Mouse (Mus musculus): ENCODE results near the gene Trim38. TPM values are rescaled to one million over a fixed set of nuclear protein-coding genes. Genes with fewer than 3 reads are reported as not detected.

Trim38 gene
- polyA plus RNA-seq, 1 experiment, result not detected

GRCm38 (mm10) chr13:23833053-23833452, 63.3 kb downstream of the Trim38 start:
- no peak for TF ChIP-seq GATA1 (IDR thresholded peaks at IDR 0.05; ENCODE audit: low read length)

DNA sequence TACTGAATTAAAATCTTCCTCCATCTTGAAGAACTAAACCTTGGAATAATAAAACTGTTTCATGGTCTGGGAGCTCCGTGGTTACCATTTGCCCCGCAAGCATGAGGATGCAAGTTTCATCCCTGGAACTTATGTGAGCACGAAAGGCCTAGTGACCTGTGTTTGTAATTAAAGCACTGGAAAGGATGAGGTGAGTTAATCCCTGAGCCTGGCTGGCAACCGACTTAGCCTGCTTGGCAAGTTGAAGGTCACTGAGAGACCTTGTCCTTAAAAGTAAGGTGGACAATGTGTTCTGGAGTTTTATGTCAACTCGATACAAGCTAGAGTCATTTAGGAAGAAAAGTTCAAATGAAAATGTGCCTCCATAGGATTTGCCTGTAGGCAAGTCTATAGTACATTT, 65.1 kb downstream of the Trim38 start:
- no peak for TF ChIP-seq GATA1 (IDR thresholded peaks at IDR 0.05; ENCODE audit: low read length)

GRCm38 (mm10) chr13:23836630-23837029, 66.9 kb downstream of the Trim38 start:
- no peak for TF ChIP-seq GATA1 (IDR thresholded peaks at IDR 0.05; ENCODE audit: low read length)

DNA sequence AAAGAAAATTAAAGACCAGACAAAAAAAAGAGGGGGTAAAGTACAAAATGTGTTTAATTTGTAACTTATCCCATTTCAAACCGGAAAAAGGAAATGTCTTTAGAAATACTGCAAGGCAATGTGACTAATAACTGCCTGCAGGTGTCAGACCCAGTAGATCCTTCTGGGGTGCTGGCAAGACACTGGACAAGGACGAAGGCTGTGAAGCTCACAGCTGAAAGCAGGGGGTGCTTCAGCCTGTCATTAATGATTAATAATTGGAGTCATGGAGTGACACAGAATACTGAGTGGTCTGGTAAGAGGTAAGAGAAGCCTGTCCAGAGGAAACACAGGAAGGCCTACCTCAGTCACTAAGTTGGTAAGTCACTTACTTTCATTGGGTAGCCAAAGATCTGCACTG, 69.6 kb downstream of the Trim38 start, which contains the start of gene Slc17a3:
TSS of gene Slc17a3 (plus strand) at position 127 of the 400 bp plus-strand sequence.
- no peak for TF ChIP-seq GATA1 (IDR thresholded peaks at IDR 0.05; ENCODE audit: low read length)

Other genes starting within 250 kb of the Trim38 start
- 18.1 and 20.2 TPM in 2 replicates for gene Hist1h4h, start 238.9 kb upstream of the Trim38 start, polyA plus RNA-seq (2012)
- gene Hist1h2af, start 236.0 kb upstream of the Trim38 start, polyA plus RNA-seq (2012), result 2,691 and 3,312 TPM in 2 replicates
- gene Hist1h3g, start 234.5 kb upstream of the Trim38 start, polyA plus RNA-seq (2012), result 17.3 and 23.2 TPM in 2 replicates
- gene Hist1h2bh, start 226.5 kb upstream of the Trim38 start, polyA plus RNA-seq (2012), result 1.7 and 2.5 TPM in 2 replicates
- gene Hist1h3f, start 225.9 kb upstream of the Trim38 start, polyA plus RNA-seq (2012), result 5.7 and 6.3 TPM in 2 replicates
- 18.7 and 20.6 TPM in 2 replicates for gene Hist1h4f, start 218.3 kb upstream of the Trim38 start, polyA plus RNA-seq (2012)
- gene Hist1h1d, start 216.7 kb upstream of the Trim38 start, polyA plus RNA-seq (2012), result 0.81 and 0.89 TPM in 2 replicates
- gene Hist1h3e, start 207.5 kb upstream of the Trim38 start, polyA plus RNA-seq (2012), result 11.7 and 13.1 TPM in 2 replicates
- 18.2 and 26.0 TPM in 2 replicates for gene Hist1h2ae, start 198.7 kb upstream of the Trim38 start, polyA plus RNA-seq (2012)
- 21.9 and 32.9 TPM in 2 replicates for gene Hist1h2bg, start 198.5 kb upstream of the Trim38 start, polyA plus RNA-seq (2012)
- 8.5 and 12.9 TPM in 2 replicates for gene Hist1h2bf, start 195.7 kb upstream of the Trim38 start, polyA plus RNA-seq (2012)
- 1.8 and 6.5 TPM in 2 replicates for gene Hist1h2ad, start 195.5 kb upstream of the Trim38 start, polyA plus RNA-seq (2012)
- 3.8 and 4.0 TPM in 2 replicates for gene Hist1h3d, start 194.2 kb upstream of the Trim38 start, polyA plus RNA-seq (2012)
- gene Hist1h4d, start 188.3 kb upstream of the Trim38 start, polyA plus RNA-seq (2012), result 22.9 and 29.6 TPM in 2 replicates
- 0.92 and 1.2 TPM in 2 replicates for gene Hist1h2be, start 148.8 kb upstream of the Trim38 start, polyA plus RNA-seq (2012)
- gene Hist1h1e, start 147.4 kb upstream of the Trim38 start, polyA plus RNA-seq (2012), result 5.9 and 7.2 TPM in 2 replicates
- gene Hist1h2ac, start 86.0 kb upstream of the Trim38 start, polyA plus RNA-seq (2012), result 1.0 and 2.0 TPM in 2 replicates
- gene Hist1h2bc, start 85.7 kb upstream of the Trim38 start, polyA plus RNA-seq (2012), result 16.7 and 25.9 TPM in 2 replicates
- gene Hist1h1t, start 74.1 kb upstream of the Trim38 start, polyA plus RNA-seq (2012), result not detected in 2 replicates
- gene Hist1h4c, start 71.5 kb upstream of the Trim38 start, polyA plus RNA-seq (2012), result 4.1 and 4.5 TPM in 2 replicates
- not detected in 2 replicates for gene Hfe, start 59.1 kb upstream of the Trim38 start, polyA plus RNA-seq (2012)
- gene Hist1h1c, start 31.1 kb upstream of the Trim38 start, polyA plus RNA-seq (2012), result 32.4 and 36.9 TPM in 2 replicates
- 12.2 and 13.4 TPM in 2 replicates for gene Hist1h3c, start 24.3 kb upstream of the Trim38 start, polyA plus RNA-seq (2012)
- 6.6 and 10.7 TPM in 2 replicates for gene Hist1h2bb, start 23.2 kb upstream of the Trim38 start, polyA plus RNA-seq (2012)
- gene Hist1h2ab, start 18.8 kb upstream of the Trim38 start, polyA plus RNA-seq (2012), result 30.3 and 45.7 TPM in 2 replicates
- gene Hist1h3b, start 17.6 kb upstream of the Trim38 start, polyA plus RNA-seq (2012), result 11.4 and 12.4 TPM in 2 replicates
- gene Hist1h4b, start 12.9 kb upstream of the Trim38 start, polyA plus RNA-seq (2012), result 9.0 and 10.6 TPM in 2 replicates
- 31.9 and 40.7 TPM in 2 replicates for gene Hist1h4a, start 8.7 kb upstream of the Trim38 start, polyA plus RNA-seq (2012)
- gene Hist1h3a, start 7.5 kb upstream of the Trim38 start, polyA plus RNA-seq (2012), result 3.9 and 6.7 TPM in 2 replicates
- gene Hist1h1a, start 6.2 kb upstream of the Trim38 start, polyA plus RNA-seq (2012), result 0.33 and 1.8 TPM in 2 replicates
- not detected in 2 replicates for gene Slc17a2, start 37.1 kb downstream of the Trim38 start, polyA plus RNA-seq (2012)
- not detected in 2 replicates for gene Slc17a3, start 69.5 kb downstream of the Trim38 start, polyA plus RNA-seq (2012)
- not detected in 2 replicates for gene Slc17a1, start 97.8 kb downstream of the Trim38 start, polyA plus RNA-seq (2012)
- not detected in 2 replicates for gene Slc17a4, start 145.1 kb downstream of the Trim38 start, polyA plus RNA-seq (2012)
- gene Hist1h2ba, start 164.2 kb downstream of the Trim38 start, polyA plus RNA-seq (2012), result not detected in 2 replicates
- not detected in 2 replicates for gene Hist1h2aa, start 164.5 kb downstream of the Trim38 start, polyA plus RNA-seq (2012)
- not detected in 2 replicates for gene Scgn, start 221.3 kb downstream of the Trim38 start, polyA plus RNA-seq (2012)

Data from G1E-ER4 (cell line).